Mouse (Mus musculus) hindbrain, embryonic 10.5 days (tissue): ENCODE measurements around the gene Cftr. TPM values are rescaled to one million over a fixed set of nuclear protein-coding genes. Genes with fewer than 3 reads are reported as not detected.

Experiments
- DNase-seq: peaks from one replicate; pipeline ENCODE4 v3.0.0-alpha.2; 2017; ENCODE audit warnings: low spot score
- H3K27ac ChIP-seq: fragments of 300-500 bp; sonication (generic); 2 replicates; pipeline ENCODE4 v1.5.1; 2016; ENCODE audit warnings: mild to moderate bottlenecking, moderate library complexity
- H3K27me3 ChIP-seq: fragments of 300-500 bp; sonication (generic); 2 replicates; pipeline ENCODE4 v1.6.1; 2016; ENCODE audit warnings: mild to moderate bottlenecking; ENCODE audit not compliant: poor library complexity, insufficient read depth, severe bottlenecking
- H3K36me3 ChIP-seq: fragments of 300-500 bp; sonication (generic); 2 replicates; pipeline ENCODE4 v1.6.1; 2016; ENCODE audit warnings: mild to moderate bottlenecking, moderate library complexity
- H3K4me1 ChIP-seq: fragments of 300-500 bp; sonication (generic); replicated peaks from 2 replicates; pipeline ENCODE4 v1.6.1; 2016; ENCODE audit warnings: mild to moderate bottlenecking
- H3K4me3 ChIP-seq: fragments of 300-500 bp; sonication (generic); 2 replicates; pipeline ENCODE4 v1.5.1; 2016; ENCODE audit warnings: mild to moderate bottlenecking, moderate library complexity
- H3K9me3 ChIP-seq: fragments of 300-500 bp; sonication (generic); 2 replicates; pipeline ENCODE4 v1.6.1; 2016; ENCODE audit warnings: mild to moderate bottlenecking, moderate library complexity
- WGBS: fragments of 180-500 bp; shearing (Covaris S2); methylation state at CpG from one replicate; pipeline ENCODE4 v1.1.7; 2016; 5-methylcytosine and 5-hydroxymethylcytosine counted together
- polyA plus RNA-seq: library from polyadenylated mRNA; unstranded; fragments of >200 nt; fragmentation: Nextera tagmentation; extraction: Ambion mirVana; gene quantifications from 2 replicates; pipeline ENCODE4 v1.2.1, GENCODE M21; 2016

Cftr gene
- polyA plus RNA-seq, 1 experiment from 2014 or later = 0.21 TPM

DNA sequence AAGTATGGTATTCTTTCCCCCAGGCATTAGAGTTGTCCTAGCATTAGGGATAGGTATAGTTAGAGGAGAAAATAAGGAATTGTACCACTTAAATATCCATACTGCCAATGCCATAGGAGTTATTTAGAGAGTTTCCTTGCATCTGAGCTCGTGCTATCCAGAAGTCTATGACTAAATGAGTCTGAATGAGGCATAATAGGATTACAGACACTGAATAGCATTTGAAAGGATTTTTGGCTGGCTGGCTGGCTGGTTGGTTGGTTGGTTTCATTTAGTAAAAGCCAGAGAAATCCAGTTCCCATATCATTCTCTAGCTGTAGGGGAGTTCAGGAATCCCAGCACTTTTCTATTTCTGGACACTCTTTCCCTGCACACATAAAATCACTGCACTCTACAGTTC is 76.0 kb downstream of the Cftr start:
- DNase-seq = no peak
- Histone ChIP-seq H3K36me3 (no peaks in the 10 kb centered on the region), H3K4me1 (no peaks in the 10 kb centered on the region), H3K27ac (no peak overlapping the region), H3K4me3 (no peak overlapping the region), H3K9me3 (no peaks in the 10 kb centered on the region), H3K27me3 (no peaks in the 10 kb centered on the region)
- 55% methylated on average over 1 of the region's 1 CpGs for WGBS

DNA sequence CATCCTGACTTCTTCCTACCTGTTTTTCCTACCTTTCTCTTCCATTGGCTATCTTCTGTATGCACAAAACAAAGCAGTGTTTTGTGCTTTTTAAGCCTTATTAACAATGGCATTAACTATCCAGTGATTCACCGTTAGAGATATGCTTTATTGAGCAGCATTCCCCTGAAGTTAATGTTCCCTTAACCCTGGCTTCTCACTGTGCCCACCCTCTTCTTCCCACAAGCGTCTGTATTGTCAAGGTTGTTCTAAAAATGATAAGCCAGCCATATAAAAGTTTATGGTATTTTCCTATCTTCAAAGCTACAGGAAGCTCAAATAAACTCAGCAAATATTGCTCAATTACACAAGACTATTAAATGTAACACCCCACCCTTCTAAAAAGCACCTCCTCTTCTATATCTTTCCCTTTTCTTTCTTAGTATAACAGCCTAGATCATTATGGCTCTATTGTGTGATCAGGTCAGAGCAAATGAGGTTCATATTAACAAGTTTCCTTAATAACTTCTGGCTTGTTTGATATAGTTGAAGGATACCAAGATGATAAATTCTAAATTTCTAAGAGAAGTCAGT is 77.5 kb downstream of the Cftr start:
- peaks cover under 1% of the 10 kb centered on the region; the same call in 1 of the 2 replicates for H3K27me3 ChIP-seq
- no peak for DNase-seq
- H3K9me3 ChIP-seq = no peaks in the 10 kb centered on the region
- 77% methylated on average over 2 of the region's 2 CpGs for WGBS
- no peaks in the 10 kb centered on the region for H3K36me3 ChIP-seq
- H3K27ac ChIP-seq = no peak overlapping the region
- H3K4me1 ChIP-seq = no peaks in the 10 kb centered on the region
- no peak overlapping the region for H3K4me3 ChIP-seq

DNA sequence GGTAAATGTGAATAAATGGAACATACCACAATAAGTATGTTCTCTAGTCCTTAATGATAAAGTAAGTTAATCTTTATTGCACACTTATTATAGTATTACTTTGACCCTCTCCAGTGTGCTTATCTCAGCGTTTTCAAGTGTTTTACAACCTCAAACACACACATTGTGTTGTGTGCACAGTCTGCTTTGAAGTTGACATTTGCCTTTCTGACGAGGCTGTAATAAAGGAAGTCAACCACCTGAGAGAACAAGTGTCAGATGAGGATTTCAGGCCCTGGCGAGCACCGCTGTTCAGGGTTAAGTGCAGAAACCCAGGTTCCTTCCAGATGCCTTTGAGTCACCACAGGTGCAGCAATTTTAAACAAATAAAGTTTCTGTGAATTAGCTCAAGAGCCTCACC is 78.0 kb downstream of the Cftr start:
- Histone ChIP-seq H3K27me3 (peaks cover 4% of the 10 kb centered on the region; the same call in 1 of the 2 replicates), H3K4me3 (no peak overlapping the region), H3K36me3 (no peaks in the 10 kb centered on the region), H3K27ac (no peak overlapping the region), H3K4me1 (no peaks in the 10 kb centered on the region), H3K9me3 (no peaks in the 10 kb centered on the region)
- DNase-seq = no peak
- 68% methylated on average over 4 of the region's 4 CpGs for WGBS

DNA sequence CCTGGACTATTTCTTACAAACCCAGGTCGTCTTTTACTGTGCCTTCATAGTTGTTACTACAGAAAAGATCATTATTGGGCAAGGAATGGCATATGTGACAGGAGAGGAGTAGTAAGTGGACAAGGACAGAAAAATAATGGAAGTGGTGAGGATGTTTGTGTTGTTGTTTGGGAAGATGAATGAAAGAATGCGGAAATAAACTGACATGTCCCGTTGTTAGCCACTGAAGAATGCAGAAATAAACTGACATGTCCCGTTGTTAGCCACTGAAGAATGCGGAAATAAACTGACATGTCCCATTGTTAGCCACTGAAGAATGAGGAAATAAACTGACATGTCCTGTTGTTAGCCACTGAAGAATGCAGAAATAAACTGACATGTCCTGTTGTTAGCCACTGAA is 84.1 kb downstream of the Cftr start:
- no peak overlapping the region for H3K4me3 ChIP-seq

DNA sequence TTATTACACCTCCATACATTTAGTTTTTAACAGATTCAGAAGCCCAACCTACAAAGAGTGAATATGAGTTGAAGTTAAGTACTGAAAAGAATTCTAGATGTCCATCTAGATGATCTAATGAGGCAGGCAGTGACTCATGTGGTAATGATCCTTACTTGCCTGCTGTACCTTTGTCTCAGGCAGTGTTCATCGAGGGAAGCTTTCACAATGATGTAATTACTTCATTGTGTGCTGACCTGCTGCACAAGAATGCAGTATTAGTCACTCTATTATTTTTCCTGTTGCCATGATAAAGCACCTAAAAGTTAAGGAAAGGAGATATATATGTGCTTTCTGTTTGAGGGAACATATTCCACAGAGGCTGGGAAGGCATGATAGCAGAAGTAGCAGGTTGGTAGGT is 100.5 kb downstream of the Cftr start:
- Histone ChIP-seq H3K27ac (no peak overlapping the region), H3K4me3 (no peak overlapping the region), H3K9me3 (no peaks in the 10 kb centered on the region), H3K4me1 (no peaks in the 10 kb centered on the region), H3K27me3 (no peaks in the 10 kb centered on the region), H3K36me3 (no peaks in the 10 kb centered on the region)
- no peak for DNase-seq
- WGBS = 47% methylated on average over 1 of the region's 1 CpGs

More for the DNA sequence above, 84.1 kb downstream of the Cftr start:
- Histone ChIP-seq H3K27me3 (peaks cover 8% of the 10 kb centered on the region; the same call in 1 of the 2 replicates), H3K9me3 (no peaks in the 10 kb centered on the region), H3K27ac (no peak overlapping the region), H3K4me1 (no peaks in the 10 kb centered on the region), H3K36me3 (no peaks in the 10 kb centered on the region)
- 43% methylated on average over 5 of the region's 5 CpGs for WGBS
- no peak for DNase-seq

DNA sequence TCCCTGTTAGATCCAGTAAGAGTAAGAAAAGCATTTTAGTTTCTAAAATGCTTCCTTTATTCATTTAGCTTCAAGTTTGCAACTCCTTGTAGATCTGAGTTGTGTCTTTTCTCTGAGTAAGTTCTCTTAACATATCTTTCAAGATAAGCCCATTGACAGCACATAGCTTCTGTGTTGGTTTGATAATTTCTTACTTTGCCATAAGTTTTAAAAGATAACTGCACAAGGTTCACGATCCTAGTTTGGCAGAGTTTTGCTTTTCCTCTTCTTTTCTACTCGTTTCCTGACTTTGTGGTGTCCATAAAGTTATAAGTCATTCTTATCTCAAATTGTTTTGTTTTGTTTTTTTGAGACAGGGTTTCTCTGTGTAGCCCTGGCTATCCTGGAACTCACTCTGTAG is 130.3 kb downstream of the Cftr start:
- Histone ChIP-seq H3K9me3 (no peaks in the 10 kb centered on the region), H3K4me1 (no peaks in the 10 kb centered on the region), H3K4me3 (no peak overlapping the region), H3K27ac (no peak overlapping the region), H3K27me3 (no peaks in the 10 kb centered on the region), H3K36me3 (no peaks in the 10 kb centered on the region)
- WGBS = 79% methylated on average over 2 of the region's 2 CpGs
- no peak for DNase-seq

DNA sequence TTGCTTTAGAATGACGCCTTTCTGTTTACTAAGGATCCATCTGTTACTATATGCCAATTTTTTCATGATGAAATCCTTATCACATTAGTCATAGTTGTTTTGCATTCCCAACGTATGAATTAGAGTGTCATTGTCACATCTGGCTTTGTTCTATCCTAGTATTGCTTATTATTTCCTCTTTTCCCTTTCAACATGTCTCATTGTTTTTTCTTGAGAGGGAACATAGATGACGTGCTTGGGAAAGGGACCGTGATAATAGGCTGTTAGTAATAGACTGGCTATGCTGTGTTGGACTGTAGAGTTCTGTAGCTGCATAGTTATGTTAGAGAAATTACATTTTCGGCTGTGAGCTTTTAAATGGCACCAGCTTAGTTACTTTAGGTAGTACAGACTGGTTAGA is 131.6 kb downstream of the Cftr start:
- 82% methylated on average over 5 of the region's 5 CpGs for WGBS

DNA sequence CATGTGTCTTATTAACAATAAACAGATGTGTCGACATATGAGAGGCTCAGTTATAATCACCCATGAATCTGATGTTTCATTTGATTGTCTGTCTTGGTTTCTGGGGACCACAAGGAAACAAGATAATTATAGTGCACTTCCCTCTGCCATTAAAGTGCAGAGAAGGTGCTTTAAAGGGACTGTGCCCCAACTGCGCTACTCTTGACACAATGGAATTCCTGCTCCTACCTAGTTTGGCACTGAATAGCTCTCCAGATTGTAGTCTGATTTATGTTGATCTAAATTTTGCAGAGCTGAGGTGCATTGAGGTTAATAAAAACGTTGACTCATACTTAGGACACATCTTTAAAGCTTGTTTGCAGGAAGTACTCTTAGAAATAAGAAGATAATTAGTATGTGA is 132.7 kb downstream of the Cftr start:
- DNase-seq = no peak
- WGBS = 77% methylated on average over 3 of the region's 3 CpGs

More for the DNA sequence above, 131.6 kb downstream of the Cftr start:
- H3K27ac ChIP-seq = no peak overlapping the region
- H3K36me3 ChIP-seq = no peaks in the 10 kb centered on the region
- no peaks in the 10 kb centered on the region for H3K27me3 ChIP-seq
- DNase-seq = no peak
- H3K9me3 ChIP-seq = no peaks in the 10 kb centered on the region
- H3K4me1 ChIP-seq = no peaks in the 10 kb centered on the region
- no peak overlapping the region for H3K4me3 ChIP-seq

DNA sequence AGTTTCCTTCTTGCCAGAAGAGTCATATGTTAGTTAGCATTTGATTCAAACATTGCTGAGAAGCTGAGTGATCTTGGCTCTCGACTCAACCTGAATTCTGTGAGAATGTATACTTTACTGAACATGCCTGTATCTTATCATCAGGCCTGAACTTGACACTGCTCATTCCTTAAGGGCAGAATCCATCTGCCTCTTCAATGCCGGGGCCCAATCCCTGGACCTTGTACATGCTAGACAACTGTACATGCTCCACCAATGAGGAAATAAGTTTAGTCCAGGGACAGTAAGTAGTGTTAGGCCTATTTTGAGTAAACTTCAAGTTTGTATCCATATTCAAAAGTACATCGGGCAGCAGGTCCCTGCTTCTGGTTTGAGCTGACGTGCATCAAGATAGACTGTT is 134.6 kb downstream of the Cftr start:
- no peaks in the 10 kb centered on the region for H3K4me1 ChIP-seq
- H3K27me3 ChIP-seq = no peaks in the 10 kb centered on the region
- DNase-seq = no peak
- no peaks in the 10 kb centered on the region for H3K9me3 ChIP-seq
- no peak overlapping the region for H3K4me3 ChIP-seq
- H3K27ac ChIP-seq = no peak overlapping the region
- no peaks in the 10 kb centered on the region for H3K36me3 ChIP-seq
- WGBS = 91% methylated on average over 4 of the region's 4 CpGs

More for the DNA sequence above, 132.7 kb downstream of the Cftr start:
- no peaks in the 10 kb centered on the region for H3K36me3 ChIP-seq
- H3K27me3 ChIP-seq = no peaks in the 10 kb centered on the region
- H3K27ac ChIP-seq = no peak overlapping the region
- H3K9me3 ChIP-seq = no peaks in the 10 kb centered on the region
- H3K4me1 ChIP-seq = no peaks in the 10 kb centered on the region
- no peak overlapping the region for H3K4me3 ChIP-seq

DNA sequence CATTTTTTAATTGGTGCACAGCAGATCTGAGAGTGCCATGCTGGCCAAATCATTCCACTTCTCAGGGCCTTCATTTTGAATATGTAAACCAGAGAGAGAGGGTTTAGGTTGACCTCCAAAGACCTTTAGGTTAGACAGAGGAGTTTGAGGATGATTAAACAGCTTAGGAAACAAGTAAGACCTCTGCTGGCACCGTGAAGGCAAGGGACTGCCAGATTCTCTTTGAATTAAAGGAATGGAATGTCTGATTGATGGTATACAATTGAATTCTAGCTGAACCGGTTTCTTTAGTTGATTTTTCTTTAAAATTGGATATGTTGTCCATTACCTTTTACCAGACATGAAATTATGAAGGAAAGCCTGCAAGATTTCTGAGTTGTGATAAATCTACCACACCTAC is 140.5 kb downstream of the Cftr start:
- no peaks in the 10 kb centered on the region for H3K36me3 ChIP-seq
- no peaks in the 10 kb centered on the region for H3K4me1 ChIP-seq
- H3K27ac ChIP-seq = no peak overlapping the region
- no peak overlapping the region for H3K4me3 ChIP-seq
- no peak for DNase-seq
- WGBS = 25% methylated on average over 2 of the region's 2 CpGs
- H3K9me3 ChIP-seq = no peaks in the 10 kb centered on the region
- no peaks in the 10 kb centered on the region for H3K27me3 ChIP-seq

DNA sequence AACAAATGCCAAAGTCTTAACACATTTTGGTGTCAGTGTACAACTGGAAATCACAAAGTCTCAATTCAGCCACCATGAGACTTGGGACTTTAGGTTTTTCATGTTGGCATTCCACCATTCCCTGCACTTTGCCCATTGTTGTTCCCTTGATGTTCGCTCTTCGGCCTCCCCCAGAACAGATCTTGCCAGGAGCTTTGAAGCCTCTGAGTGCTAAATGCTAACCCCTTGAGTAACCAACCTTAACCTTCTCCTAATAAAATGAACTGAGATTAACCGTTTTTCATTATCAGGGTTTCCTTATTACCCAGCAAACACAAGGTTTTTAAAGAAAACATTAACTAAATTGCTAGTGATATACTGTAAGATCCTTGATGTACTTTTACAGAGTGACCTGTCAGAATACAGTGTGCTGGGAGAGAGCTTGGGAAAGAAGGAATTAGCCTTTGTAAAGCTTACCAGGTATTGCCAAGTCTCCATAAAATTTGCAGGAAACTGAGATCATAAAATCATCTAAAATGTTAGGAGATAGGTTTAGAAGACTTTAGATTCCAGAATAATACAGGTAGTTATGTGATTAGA is 144.0 kb downstream of the Cftr start:
- no peak overlapping the region for H3K27ac ChIP-seq
- no peaks in the 10 kb centered on the region for H3K9me3 ChIP-seq
- no peak for DNase-seq
- no peaks in the 10 kb centered on the region for H3K36me3 ChIP-seq
- H3K27me3 ChIP-seq = no peaks in the 10 kb centered on the region
- no peaks in the 10 kb centered on the region for H3K4me1 ChIP-seq
- 89% methylated on average over 3 of the region's 3 CpGs for WGBS
- H3K4me3 ChIP-seq = no peak overlapping the region

DNA sequence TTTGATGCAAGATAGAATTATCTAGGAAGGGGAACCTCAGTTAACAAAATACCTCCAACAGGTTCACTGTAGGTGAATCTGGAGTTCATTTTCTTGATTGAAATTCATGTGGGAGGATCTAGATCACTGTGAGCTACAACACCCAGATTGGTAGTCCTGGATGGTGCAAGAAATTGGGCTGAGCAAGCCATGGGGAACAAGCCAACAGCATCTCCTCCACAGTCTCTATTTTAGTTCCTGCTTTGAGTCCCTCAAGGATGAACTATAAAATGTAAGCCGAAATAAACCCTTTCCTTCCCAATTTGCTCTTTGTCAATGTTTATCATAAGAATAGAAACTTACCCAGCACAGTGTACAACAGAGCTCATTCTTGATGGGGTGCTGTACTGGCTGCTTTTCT is 152.5 kb downstream of the Cftr start:
- H3K27me3 ChIP-seq = no peaks in the 10 kb centered on the region
- no peaks in the 10 kb centered on the region for H3K9me3 ChIP-seq
- H3K27ac ChIP-seq = no peak overlapping the region
- H3K36me3 ChIP-seq = no peaks in the 10 kb centered on the region
- no peak for DNase-seq
- no peaks in the 10 kb centered on the region for H3K4me1 ChIP-seq
- WGBS = 85% methylated on average over 1 of the region's 1 CpGs
- H3K4me3 ChIP-seq = no peak overlapping the region

DNA sequence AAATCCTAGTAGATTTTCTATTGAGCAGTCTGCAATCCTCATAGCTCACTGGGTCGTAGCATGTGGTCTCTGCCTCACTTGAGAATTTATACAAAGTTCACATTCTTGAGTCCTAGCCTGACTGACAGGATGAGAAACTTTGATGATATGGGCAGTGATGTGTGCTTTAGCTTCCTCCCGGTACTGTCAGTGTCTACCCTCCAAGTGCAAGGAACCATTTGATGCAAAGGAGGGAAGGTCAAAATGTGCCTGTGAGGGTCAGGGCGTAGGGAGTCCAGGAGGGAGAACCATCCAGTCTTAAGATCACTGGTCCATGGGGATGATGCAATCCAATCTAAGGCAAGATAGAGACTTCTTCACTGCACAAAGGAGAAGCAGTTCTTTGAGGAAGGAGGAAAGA is 164.9 kb downstream of the Cftr start:
- DNase-seq = no peak
- Histone ChIP-seq H3K4me3 (no peak overlapping the region), H3K9me3 (no peaks in the 10 kb centered on the region), H3K27ac (no peak overlapping the region), H3K4me1 (no peaks in the 10 kb centered on the region), H3K36me3 (no peaks in the 10 kb centered on the region), H3K27me3 (no peaks in the 10 kb centered on the region)
- WGBS = 76% methylated on average over 3 of the region's 3 CpGs

DNA sequence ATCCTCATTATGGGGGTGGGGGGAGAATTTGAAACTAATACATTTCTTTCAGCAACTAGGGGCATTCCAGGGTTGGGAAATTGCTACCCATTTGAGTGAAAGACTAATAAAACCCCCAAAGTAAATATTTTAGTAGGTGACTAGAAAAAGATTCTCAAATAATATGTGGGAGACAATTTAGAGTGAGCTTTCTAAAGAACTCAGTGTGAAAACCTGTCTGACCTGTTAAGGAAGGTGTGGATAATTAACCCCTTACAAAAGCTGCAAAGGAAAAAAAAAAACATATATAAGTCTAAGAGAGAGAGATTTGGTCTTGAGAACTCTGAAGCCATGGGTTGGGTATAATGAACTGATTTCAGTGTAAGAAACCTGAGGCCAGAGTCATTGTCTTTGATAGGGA is 167.8 kb downstream of the Cftr start:
- Histone ChIP-seq H3K9me3 (no peaks in the 10 kb centered on the region), H3K4me1 (no peaks in the 10 kb centered on the region), H3K36me3 (no peaks in the 10 kb centered on the region), H3K4me3 (no peak overlapping the region), H3K27ac (no peak overlapping the region), H3K27me3 (no peaks in the 10 kb centered on the region)
- DNase-seq = no peak
